Mouse (Mus musculus) olfactory bulb, adult 2 months (tissue): ENCODE results near the gene Vsir. TPM values are rescaled to one million over a fixed set of nuclear protein-coding genes. Genes with fewer than 3 reads are reported as not detected.

Experiments used
- H3K27ac ChIP-seq: fragments of 200-500 bp; 2 replicates; pipeline ENCODE4 v1.5.1; 2012; ENCODE audit warnings: low read depth, low read length; ENCODE audit not compliant: insufficient read depth
- H3K4me1 ChIP-seq: fragments of 200-500 bp; 2 replicates; pipeline ENCODE4 v1.6.1; 2012; ENCODE audit warnings: low read length; ENCODE audit not compliant: control insufficient read depth, insufficient read depth
- H3K4me3 ChIP-seq: fragments of 200-500 bp; 2 replicates; pipeline ENCODE4 v1.5.1; 2012; ENCODE audit warnings: mild to moderate bottlenecking, low read depth, low read length, moderate library complexity; ENCODE audit not compliant: insufficient read depth
- CTCF ChIP-seq: fragments of 200-500 bp; IDR thresholded peaks from 2 replicates; pipeline ENCODE4 v1.5.1; 2012; ENCODE audit warnings: low read depth, mild to moderate bottlenecking, low read length, moderate library complexity; ENCODE audit not compliant: insufficient read depth
- POLR2A ChIP-seq: fragments of 200-500 bp; IDR thresholded peaks from 2 replicates; pipeline ENCODE4 v1.6.1; 2012; ENCODE audit warnings: mild to moderate bottlenecking, low read depth, low read length, moderate library complexity; ENCODE audit not compliant: insufficient read depth
- WGBS: fragments of 180-500 bp; shearing (Covaris S2); methylation state at CpG from one replicate; pipeline ENCODE4 v1.1.7; 2018; 5-methylcytosine and 5-hydroxymethylcytosine counted together
- polyA plus RNA-seq: library from polyadenylated mRNA; stranded (reverse); fragments of >200 nt; gene quantifications from 2 replicates; pipeline ENCODE4 v1.2.4, GENCODE M21; 2012; ENCODE audit warnings: low replicate concordance; ENCODE audit not compliant: missing spikeins, insufficient read depth, insufficient read length

Gene Vsir
- polyA plus RNA-seq, 1 experiment: not detected

DNA sequence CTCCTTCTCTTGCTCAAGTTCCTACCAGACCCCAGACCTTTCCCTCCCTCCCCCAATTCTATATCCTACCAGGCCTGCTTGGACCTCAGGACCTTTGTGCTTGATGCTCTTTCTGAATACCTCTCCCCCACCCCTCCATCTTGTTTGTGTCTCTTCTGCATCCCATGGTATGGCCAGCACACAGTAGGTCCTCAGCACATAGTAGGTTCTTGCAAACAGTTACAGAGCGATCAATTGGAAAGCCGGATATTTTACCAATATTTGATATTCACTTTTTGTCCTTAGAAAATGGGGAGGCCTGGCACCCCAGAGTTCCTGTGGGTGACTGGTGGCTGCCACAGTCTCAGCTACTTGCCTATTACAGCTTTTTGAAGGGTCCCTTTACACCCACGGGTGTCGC lies 11.6 kb upstream of the Vsir start:
- WGBS: 93% methylated on average over 4 of the region's 4 CpGs
- Histone ChIP-seq H3K4me1 (no peaks in the 10 kb centered on the region), H3K27ac (no peak overlapping the region), H3K4me3 (no peak overlapping the region)
- TF ChIP-seq POLR2A (no peak), CTCF (no peak)

DNA sequence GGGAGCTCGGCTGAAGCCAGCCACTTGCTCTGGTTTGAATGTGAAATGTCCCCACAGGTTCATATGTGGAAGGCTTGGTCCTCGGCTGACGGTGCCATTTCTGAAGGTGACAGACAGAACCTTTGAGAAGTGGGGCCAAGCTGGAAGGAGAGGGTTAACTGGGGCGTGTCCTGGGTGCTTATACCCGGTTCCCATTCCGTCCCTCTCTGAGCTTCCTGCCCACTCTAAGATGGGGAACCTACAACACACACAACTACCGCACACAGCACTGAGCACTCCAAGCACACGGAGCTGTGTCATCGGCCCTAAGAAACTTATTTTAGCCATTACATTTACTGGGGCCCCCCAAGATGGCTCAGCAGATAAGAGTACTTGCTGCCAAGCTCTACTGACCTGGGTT lies 5.1 kb upstream of the Vsir start:
- 76% methylated on average over 9 of the region's 9 CpGs for WGBS
- H3K4me3 ChIP-seq: no peak overlapping the region
- H3K27ac ChIP-seq: no peak overlapping the region
- H3K4me1 ChIP-seq: peaks cover 4% of the 10 kb centered on the region; the same call in 1 of the 2 replicates
- no peak for TF ChIP-seq CTCF
- no peak for TF ChIP-seq POLR2A

DNA sequence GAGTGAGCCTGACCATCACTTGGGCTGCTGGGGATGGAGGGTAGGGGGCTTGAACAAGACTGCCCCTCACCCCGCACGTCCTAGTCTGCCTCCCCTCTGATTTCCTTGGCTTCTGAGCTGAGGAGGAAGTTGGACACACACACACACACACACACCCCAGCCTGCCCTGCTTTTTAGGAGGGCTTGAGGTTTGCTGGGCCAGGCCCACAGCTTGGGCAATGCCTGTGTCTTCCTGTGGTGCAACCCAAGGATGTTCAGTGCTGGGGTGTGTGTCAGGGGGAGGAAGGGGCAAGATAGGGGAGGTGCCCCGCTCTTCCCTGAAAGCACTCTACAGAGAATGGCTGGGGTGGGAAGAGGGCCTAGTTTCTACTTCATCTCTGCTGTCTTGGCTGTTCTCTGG lies 2.5 kb upstream of the Vsir start:
- H3K4me3 ChIP-seq: no peak overlapping the region
- TF ChIP-seq POLR2A (no peak), CTCF (no peak)
- 89% methylated on average over 3 of the region's 3 CpGs for WGBS

DNA sequence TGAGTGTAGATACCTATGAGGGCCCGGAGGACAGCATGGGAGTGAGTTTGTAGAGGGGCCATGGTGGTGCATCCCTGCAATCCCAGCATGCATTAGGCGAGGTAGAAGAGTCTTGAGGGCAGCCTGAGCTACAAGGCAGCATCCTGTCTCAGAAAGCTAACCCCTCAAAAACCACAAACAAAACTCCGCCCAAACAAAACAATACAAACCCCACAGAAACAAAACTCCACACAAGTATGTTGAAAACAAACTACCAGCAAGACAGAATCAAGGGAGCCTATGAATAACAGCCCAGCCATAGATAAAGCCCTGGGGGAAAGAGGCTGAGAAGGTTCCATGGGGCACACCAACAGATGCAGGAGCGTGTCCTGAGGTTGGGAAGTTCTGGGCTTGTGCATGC lies 595 bp upstream of the Vsir start:
- peaks cover 5% of the 10 kb centered on the region for H3K4me1 ChIP-seq
- 88% methylated on average over 4 of the region's 4 CpGs for WGBS
- H3K4me3 ChIP-seq: no peak overlapping the region
- no peak overlapping the region for H3K27ac ChIP-seq
- TF ChIP-seq POLR2A: no peak
- TF ChIP-seq CTCF: no peak

More for the DNA sequence above, 2.5 kb upstream of the Vsir start:
- no peak overlapping the region for H3K27ac ChIP-seq
- peaks cover 4% of the 10 kb centered on the region; the same call in 1 of the 2 replicates for H3K4me1 ChIP-seq

DNA sequence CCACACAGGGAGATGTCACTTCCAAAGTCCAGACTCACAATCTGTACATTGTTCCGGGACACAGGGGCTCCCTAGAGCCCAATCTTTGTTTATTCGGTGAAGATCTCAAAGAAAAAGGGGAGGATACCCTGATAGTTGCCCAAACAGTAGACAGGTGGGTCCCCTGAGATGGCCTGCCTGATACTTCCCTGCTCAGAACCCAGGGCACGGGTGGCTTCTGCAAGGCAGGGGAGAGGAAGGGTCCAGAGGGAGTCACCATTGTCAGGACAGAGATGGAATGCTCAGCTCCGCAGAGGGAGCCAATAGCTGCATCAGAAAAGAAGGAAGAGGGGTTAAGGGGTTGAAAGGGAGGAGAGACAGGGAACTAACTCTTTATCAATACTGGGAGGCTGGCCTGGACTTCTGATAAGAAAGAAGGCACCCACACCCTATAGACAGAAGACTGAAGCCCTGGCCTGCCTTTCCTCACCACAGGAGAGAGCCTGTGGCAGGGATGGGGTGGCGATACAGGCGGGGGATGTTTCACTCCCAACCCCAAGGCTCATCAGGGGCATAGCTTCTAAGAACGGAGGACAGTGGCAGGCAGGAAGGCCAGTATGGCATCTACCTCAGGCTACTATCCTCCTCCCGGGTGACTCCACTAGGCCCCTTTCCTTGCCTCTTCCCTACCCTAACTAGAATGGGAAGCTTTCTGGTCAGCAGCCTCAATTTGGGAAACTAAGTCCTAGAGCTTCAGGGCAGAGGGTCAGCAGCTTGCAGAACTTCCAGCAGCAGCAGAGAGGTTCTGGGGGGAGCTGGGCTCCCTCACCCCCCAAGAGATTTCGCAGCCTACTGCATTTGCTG lies 1.3 kb downstream of the Vsir start:
- Histone ChIP-seq H3K4me1 (peaks cover 12% of the 10 kb centered on the region), H3K27ac (no peak overlapping the region), H3K4me3 (0 out of 2 replicates have a peak overlapping the region, but pooled peaks have one; percentile 1)
- 80% methylated on average over 9 of the region's 9 CpGs for WGBS
- no peak for TF ChIP-seq CTCF
- TF ChIP-seq POLR2A: no peak

DNA sequence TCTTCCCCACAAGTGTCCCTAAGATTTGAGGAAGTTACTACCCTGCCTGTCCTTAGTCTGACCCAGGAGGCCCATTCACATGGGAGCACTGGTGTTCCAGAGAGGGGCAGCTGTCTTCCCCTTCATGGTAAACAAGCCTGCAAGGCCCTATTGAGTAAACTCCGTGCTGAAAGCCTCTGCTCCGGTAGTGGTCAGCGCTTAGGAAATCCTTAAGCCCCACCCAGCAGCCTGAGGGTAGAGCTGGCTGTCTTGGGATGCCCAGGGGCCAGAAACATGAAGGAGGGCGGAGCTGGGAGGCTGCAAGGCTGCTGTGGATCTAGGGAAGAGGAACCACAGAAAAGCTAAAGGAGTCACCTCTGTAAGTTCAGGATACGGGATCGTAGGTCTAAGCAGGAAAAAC lies 2.4 kb downstream of the Vsir start:
- TF ChIP-seq CTCF: no peak
- no peak overlapping the region for H3K27ac ChIP-seq
- WGBS: 68% methylated on average over 6 of the region's 6 CpGs

DNA sequence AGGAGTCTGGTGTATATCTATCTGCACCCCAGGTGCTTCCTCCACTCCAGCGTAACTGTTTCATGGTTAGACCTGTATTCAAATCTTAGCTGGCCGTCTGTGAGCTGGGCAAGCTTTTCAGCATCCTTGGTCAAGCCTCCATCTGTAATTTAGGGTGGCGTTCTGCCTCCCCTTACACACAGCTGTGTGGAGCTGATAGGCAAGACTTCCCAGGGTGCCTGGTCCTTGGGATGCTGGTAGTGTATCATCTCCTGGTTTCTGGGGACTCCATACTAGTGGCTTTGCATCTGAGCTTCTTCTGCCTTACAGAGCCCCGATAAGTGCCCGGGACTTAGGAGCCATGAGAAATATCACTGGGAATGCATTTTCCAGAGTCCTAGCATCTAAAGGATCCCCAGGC lies 3.0 kb downstream of the Vsir start:
- Histone ChIP-seq H3K4me1 (peaks cover 12% of the 10 kb centered on the region), H3K4me3 (no peak overlapping the region), H3K27ac (no peak overlapping the region)
- 89% methylated on average over 5 of the region's 5 CpGs for WGBS
- TF ChIP-seq CTCF: no peak

More for the DNA sequence above, 2.4 kb downstream of the Vsir start:
- Histone ChIP-seq H3K4me1 (peaks cover 12% of the 10 kb centered on the region), H3K4me3 (no peak overlapping the region)

DNA sequence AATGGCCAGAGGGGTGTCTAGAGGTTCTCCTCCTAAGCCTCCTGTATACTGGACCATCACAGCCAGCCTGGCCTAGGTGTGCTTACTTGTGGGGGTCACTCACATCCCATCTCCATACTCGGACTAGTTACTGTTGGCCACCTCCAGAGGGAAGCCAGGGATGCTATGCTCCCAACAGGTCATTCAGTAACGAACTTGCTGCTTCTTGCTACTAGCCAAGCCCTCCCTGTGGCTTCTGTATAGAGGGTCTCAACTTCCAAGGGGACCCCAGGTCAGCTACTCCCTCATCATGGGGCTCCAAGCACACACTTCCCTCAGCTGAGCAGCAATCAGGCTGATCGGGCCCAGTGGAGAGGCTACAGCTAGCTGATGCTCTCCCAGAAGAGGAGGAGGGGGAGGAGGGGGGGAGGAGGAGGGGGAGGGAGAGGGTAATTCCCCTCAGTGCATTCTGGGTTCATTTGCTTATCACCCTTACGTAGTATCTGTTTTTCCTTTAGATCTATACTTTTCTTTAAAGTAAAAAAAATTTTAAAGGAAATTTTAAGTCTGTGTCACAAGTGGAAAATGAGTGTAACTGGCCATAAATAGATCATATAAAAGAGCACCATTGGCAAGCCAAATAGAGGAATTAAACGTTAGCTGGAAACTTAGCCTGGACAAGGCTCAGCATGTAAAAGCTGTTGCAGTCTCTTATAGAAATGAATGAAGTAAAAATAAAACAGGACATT lies 3.6 kb downstream of the Vsir start:
- no peak for TF ChIP-seq POLR2A

DNA sequence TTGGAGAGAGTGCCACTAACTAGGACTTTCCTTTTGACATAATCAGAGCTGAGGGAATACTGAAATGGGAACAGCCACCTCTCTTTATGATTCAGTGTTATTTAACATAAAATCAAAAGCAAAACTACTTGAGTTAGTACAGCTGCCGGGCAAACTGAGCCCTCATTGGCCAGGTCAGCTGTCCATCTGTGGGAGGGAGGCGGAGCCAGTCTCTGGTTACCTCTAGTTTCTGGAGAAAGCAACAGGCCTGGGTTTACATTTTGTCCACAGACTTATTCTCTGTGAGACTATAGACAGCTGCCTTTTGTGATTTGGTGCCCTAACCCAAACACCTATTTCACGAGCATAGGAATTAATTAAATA lies 4.1 kb downstream of the Vsir start:
- Histone ChIP-seq H3K4me1 (peaks cover 12% of the 10 kb centered on the region), H3K4me3 (no peak overlapping the region), H3K27ac (no peak overlapping the region)
- WGBS: 56% methylated on average over 3 of the region's 3 CpGs
- TF ChIP-seq POLR2A (no peak), CTCF (no peak)

More for the DNA sequence above, 3.6 kb downstream of the Vsir start:
- WGBS: 65% methylated on average over 5 of the region's 5 CpGs
- Histone ChIP-seq H3K4me3 (no peak overlapping the region), H3K4me1 (peaks cover 12% of the 10 kb centered on the region), H3K27ac (no peak overlapping the region)
